Mouse (Mus musculus) C2C12 (cell line): ENCODE data around the gene Dlx4.

Source experiments
- CEBPB ChIP-seq: IDR thresholded peaks from one replicate; pipeline ENCODE4 v1.6.1; 2011; ENCODE audit warnings: low read depth, mild to moderate bottlenecking, control low read depth, moderate library complexity
- CTCF ChIP-seq: IDR thresholded peaks from one replicate; pipeline ENCODE4 v1.5.1; 2011; ENCODE audit not compliant: control insufficient read depth, insufficient read depth, insufficient read length
- MAX ChIP-seq: IDR thresholded peaks from one replicate; pipeline ENCODE4 v1.6.1; 2011; ENCODE audit warnings: mild to moderate bottlenecking, control low read depth
- MYOD1 ChIP-seq: IDR thresholded peaks from one replicate; pipeline ENCODE4 v1.6.1; 2011; ENCODE audit warnings: low read depth; ENCODE audit not compliant: control insufficient read depth, insufficient read length
- MYOG ChIP-seq: IDR thresholded peaks from one replicate; pipeline ENCODE4 v1.6.1; 2011; ENCODE audit not compliant: control insufficient read depth, insufficient read length; ENCODE audit errors: extremely low read depth
- USF1 ChIP-seq: IDR thresholded peaks from one replicate; pipeline ENCODE4 v1.6.1; 2011; ENCODE audit warnings: low read depth, mild to moderate bottlenecking, control low read depth, moderate library complexity

DNA sequence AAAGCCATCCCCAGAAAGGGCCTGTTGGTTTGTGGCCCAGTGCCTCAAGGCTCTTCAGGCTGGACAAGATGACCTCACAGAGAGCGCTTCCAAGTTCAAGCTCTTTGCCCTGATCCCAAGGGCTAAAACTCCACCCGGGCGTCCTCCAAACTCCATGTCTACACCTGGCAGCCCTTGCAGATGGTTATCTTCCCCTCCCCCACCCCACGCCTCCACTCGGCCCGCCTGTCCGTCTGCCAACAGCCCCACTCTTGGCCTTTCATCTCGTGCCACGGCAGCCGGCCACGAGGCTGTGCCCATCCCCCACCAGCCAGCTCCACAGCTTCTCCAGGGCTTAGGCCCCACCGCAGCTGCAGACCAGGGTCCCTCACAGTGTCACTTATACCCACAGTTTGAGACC is 33.2 kb upstream of the Dlx4 start:
- TF ChIP-seq CTCF: no peak
- no peak for TF ChIP-seq USF1
- TF ChIP-seq MYOG: no peak
- TF ChIP-seq MYOD1: no peak
- no peak for TF ChIP-seq CEBPB
- TF ChIP-seq MAX: no peak
